Mouse (Mus musculus) megakaryocyte-erythroid progenitor cell, adult 5-6 weeks (primary cell): ENCODE measurements around the gene Nek10. TPM values are rescaled to one million over a fixed set of nuclear protein-coding genes. Genes with fewer than 3 reads are reported as not detected.
A peak's percentile ranks its signal among the peaks of the same experiment; 100 is the strongest.

Experiments
- ATAC-seq: replicated peaks from 2 replicates; pipeline ENCODE4 v1.8.0; 2016; ENCODE audit warnings: mild to moderate bottlenecking, inconsistent platforms; ENCODE audit not compliant: severe bottlenecking, poor library complexity, low FRiP score, low TSS enrichment
- total RNA-seq, 2 experiments: library from RNA; stranded (forward) in 1 of 2; stranded (reverse) in 1 of 2; fragments of 200-1000, 215-1000 nt in 1 of 2; fragments of >200 nt in 1 of 2; fragmentation: Nextera tagmentation in 1 of 2; gene quantifications; 2 replicates each; pipeline ENCODE4 v1.2.3; 2014 to 2017

Gene Nek10
- total RNA-seq, 2 experiments from 2014 or later, result 0.04 TPM; not detected in 1

DNA sequence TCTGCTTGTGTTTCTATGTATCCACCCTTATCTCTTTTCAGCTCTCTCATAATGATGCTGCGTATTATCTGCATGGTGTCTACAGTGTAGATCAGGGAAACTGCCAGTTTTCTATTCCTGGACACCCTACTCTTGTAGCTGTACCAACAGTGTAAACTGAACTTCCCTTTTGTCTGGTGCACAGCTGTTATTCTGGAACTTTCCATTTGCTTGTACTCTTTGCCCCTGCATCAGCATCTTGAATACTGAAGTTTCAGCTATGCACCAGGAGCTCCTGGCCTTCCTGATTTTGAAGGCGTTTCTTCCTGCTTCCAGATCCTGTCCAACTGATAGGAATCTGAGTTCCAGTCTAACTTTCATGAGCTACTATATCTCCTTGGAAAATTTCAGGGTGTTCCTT, 66.0 kb downstream of the Nek10 start:
- no peak for ATAC-seq

DNA sequence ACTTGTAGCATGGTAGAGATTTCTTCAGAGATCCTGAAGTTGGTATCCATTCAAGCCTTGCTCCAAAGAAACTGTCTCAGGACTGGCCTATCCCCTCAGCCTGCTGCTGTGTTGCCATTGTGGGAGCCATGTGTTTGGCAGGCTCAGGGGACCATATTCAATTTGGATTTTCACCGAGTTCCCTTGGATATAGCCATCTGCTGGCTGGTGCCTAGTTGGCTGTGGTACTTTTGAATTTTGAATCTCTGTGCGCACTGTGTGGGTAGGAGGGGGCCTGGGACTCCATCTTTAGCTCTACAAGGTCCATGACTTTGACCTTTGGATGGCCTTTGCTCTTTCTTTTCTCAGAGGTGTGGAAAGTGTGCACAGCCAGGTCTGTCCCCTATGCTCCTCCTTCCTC, 66.8 kb downstream of the Nek10 start:
- ATAC-seq, result no peak

DNA sequence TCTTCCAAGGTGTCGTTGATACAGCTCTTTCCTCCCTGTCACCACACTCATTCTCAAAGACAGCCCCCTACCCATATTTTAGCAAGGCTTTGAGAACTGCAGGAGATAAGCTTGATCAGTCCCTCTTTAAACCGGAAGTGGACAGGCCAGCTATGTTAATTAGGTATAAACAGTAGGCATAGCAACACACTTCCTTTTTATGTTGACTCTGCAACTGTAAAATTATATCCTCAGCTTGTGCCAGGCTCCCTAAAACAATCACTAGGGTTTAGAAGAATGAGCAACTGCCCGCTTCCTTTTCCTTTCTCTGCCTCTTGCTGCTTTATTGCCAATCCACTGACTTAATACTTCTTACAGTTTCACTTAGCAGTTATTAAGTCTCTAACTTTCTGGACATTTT, 67.2 kb downstream of the Nek10 start:
- ATAC-seq, result no peak

DNA sequence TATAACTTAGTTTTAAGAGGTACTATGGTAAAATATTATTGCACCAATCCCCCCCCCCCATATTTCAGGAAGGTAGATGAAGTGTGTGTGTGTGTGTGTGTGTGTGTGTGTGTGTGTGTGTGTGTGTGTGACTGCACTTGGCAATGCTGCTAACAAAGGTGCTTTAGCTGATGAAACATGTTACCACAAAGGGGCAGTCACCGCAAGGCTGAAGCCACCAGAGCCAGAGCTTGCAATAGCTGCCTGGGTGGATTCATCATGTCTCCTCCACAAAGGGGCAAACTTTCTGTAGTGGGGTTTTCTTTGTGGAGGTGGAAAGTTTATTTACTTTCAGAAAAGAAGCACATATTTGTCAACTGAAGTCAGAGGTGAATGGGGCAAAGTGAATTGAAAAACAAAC, 67.9 kb downstream of the Nek10 start:
- ATAC-seq, result no peak

DNA sequence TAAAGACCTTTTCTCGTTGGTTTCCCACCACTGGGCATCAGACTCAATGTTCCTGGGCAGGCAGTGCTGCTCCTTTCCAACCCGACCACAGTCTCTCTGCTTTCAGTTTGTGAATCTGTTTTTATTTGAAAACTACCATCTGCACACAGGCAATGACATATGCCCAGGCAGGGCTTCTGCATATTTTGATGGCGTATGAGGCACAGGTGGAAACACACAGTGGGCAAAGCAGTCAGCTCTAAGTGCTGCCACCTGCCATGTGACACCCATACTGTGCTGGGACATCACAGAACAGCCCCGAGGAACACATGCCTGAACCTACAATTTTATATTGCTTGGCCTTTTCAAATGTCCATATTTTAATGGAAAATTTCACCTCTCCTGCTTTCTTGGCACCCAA, 68.5 kb downstream of the Nek10 start:
- no peak for ATAC-seq

DNA sequence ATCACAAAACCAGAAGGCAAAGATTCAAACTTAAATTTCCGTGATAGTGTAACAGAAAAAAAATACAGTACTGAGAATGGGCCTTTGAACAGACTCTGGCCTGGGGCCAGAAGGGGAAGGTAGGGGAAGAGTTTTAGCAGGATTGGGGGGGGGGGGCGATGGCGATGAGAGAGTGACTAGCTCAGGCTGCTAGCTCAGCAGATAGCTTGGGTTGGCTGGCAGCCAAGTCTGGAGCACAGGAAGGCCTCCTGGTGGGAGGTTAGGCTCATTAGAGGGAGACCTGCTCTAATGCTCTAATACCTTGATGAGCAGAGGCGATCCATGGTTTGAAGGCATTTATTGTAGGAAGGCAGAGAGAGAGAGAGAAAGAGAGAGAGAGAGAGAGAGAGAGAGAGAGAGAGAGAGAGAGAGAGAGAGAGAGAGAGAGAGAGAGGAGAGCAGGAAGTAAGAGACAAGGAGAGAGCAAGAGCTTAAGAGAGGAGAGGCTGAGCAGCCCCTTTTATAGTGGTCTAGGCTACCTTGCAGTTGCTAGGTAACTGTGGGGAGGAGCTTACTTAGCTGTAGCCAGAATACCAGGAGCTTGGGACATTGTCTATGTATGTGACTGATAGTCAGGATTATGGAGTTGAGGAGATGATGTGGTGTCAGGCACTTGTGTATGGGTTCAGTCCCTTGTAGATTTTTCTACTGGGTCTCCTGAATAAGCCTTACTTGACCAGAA, 90.9 kb downstream of the Nek10 start:
- peak; percentile 57; the same call in 1 of the 2 replicates for ATAC-seq

DNA sequence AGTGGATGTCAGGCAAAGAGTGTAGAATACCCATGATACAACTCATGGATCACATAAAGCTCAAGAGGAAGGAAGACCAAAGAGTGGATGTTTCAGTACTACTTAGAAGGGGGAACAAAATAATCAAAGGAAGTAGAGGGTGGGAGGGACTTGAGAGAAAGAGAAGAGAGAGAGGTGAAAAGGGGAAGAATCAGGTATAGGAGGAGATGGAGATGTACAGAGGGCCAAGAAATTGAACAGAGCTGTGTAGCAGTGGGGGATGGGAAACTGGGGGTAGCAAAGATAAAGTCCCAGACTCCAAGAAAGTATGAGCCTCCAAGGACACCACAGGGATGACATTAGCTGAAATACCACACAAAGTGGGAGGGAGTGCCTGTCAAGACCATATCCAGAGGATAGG, 91.6 kb downstream of the Nek10 start:
- ATAC-seq, result no peak

DNA sequence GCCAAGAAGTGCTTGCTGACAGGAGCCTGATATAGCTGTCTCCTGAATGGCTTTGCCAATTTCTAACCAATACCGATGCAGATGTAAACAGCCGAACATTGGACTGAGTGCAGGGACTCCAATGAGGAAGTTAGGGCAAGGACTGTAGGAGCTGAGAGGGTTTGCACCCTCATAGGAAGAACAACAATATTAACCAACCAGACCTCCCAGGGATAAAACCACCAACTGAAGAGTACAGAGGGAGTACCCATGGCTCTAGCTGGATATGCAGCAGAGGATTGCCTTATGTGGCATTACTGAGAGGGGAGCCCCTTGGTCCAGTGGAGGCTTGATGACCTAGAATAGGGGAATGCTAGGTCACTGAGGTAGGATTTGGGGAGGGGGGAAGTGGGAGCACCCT, 92.1 kb downstream of the Nek10 start:
- ATAC-seq, result no peak

DNA sequence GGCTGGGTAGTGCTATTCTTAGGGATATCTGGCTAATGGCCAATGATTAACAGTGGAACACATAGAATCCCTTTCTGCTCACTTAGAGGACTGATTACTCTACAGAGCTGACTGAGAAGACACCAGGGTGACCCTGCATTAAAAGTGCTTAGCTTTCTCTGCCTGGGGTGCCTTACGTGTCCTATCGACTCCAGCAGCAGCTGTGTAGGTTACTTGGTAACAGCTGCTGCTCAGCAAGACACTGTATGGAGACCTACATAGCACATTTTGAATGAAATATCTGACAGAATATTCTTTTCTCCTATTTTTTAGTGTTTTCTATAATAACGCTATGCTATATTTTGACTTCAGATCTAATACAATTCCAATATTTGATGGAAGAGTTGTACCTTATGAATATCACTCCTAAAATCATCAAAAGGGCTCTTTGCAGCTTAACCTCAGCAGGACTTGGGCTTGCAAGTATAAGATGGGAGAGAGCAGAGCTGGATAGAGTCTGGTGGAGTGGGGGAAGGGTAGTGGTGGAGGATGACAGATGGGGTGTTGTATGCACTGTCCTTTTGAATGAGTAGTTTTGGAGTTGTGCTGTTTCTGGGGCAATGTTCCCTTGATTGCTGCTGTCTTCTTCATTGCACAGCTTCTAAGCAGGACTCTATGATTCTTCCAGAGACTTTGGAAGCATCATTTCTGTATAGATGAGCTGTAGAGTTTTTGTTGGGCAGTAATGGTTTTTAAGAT, 93.4 kb downstream of the Nek10 start:
- ATAC-seq, result no peak

DNA sequence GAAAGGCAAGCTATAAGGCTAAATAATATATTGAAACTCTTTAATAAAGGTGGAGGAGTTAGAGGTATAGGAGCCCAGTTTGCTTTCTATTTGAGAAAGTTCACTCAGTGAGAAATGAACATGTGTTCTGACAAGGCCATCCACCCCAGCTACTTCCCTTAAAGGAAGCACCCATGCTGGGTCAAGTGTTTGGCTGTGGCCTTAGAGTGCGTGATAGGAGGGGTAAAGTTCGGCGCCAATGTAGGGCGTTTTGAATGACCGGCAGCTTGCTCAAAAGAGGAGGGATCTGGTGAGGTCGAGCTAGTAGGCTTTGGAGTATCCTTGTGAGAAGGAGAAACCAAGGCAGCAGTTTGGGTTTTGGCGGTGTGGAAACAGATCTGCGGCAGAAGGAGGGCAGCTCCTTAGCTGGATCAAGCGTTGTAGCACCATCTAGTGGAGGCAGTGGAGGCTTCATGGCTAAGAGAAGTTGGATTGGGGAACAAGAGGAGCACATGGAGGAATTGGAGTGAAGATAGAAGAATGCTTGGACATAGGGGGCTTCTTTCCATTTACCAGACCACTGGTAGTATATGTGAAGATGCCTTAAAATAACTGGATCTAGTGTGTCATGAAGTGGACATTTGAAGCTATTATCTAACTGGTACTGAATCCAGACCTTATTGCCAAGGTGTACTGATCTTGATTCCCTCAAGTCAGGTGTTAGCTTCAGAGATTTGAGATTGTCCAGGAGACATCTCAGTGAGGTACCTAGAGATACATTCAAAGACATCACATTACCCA, 101.7 kb downstream of the Nek10 start:
- ATAC-seq, result peak; percentile 100

DNA sequence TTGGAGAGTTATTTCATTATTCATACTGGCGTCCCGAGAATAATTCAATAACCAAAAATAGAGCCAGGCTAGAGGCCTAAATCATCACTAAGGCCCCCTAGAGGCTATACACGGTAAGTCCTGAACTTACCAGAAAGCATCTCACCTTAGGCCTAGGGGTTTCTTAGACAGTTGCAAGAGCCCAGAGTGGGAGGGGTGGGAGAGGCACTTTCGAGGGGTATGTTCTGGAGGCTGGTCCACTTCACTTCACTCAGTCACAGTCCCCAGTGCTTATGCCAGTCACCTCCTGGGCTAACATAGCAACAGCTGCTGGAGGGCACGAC, 102.3 kb downstream of the Nek10 start:
- ATAC-seq, result peak; percentile 88

DNA sequence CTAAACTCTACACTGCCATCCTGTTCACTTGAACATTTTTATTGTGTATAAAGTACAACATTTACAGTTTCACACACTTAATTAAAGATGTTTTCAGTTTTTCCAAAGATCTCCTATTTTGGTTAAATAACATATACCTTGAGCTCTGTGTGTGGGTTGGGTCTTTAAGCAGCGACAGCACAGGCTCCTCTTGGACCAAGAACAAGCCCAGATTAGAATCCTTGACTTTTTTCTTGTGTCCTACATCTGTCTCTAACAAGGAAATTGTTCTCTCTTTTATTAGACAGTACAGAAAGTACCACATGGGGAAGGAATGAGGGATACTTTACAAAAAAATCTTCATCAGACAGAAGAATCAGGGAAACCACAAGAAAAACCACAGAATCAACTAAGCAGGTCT, 122.4 kb downstream of the Nek10 start:
- ATAC-seq, result no peak

DNA sequence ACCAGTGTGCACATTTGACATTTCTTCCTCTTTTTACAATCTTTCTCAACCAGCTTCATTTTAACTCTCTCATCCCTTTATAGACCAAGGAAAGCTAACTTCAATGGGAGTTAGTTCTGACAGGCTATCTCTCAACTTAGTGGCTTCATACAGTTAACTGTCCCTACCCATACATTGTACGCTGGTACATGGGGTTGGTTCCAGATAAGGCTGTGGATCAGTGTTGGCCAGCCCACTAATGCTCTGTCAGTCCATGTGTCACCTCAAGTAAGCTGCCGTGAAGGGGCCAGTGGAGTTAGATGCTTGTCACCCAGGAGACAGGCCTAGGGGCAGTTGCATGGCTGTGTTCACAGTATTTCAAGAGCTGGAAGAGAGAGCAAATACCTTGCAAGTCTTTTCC, 124.3 kb downstream of the Nek10 start:
- ATAC-seq, result peak; percentile 84

DNA sequence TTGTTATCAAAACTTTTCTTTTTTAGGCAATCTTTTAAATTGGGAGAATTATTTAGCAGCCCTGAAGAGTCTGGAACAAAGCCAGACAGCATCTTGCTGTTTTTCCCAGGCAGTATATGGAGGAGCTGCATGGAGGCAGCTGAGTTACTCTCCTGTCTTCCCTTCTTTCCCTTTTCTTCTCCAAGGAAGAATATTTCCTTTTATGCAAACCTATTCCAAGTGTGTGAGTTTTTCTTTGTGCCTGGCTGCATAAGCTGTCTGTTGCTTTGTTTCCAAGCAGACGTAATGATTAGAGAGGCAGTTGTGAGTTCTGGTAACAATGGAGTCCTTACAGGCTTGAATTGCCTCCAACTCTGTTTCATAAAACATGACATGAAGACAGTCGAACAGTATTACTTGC, 131.8 kb downstream of the Nek10 start:
- ATAC-seq, result no peak

DNA sequence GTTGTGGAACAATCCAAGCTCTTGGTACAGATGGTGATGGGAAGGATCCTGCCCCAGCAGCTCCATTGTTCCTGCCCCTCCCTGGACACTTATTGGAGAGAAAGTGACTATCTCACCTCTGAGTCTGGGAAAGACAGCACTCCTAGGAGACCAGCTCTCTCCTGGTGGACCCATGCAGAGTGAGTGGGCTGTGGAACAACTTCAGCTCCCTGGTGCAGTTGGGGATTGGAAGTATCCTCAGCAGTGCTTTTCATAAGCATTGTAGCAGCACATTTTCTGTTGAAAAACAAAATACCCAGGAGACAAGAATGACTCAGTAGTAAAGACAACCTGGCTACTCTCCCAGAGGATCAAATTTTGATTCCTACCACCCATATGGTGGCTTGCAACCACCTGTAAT, 142.7 kb downstream of the Nek10 start:
- ATAC-seq, result no peak

DNA sequence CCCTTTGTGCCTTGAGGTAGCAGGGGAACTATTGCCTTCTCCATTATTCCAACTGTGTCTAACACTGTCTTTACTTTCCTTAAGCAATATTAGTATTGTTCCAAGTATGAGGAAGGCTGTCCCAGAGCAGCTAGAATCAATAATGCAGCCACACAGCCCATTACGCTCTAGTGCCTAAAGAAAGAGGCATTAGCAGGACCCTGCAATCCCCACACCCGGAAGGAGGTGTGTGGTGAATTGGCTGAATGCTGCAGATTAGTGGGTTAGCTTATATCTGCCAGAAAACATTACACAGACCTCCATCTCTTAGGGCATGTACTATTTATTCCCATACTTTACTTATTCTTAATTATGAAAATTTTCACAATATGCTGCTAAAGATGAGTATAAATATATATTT, 145.8 kb downstream of the Nek10 start:
- no peak for ATAC-seq

DNA sequence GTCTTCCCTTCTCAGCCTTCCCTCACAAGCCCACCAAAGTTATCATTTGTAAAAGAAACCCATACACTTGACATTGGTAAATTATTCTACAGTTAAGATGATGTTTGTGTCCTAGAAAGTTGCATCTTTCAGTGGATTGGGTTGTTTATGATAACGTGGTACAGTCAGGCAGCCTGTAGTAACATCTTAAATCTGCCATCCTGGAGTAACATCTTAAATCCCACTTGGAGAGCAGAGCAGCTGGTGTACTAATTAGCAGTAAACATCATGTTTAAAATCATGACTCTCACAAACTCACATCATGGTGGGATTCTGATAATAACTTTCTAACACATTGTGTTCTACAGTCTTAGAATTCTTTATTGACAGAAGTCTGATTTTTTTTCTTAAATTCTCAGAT, 148.6 kb downstream of the Nek10 start:
- ATAC-seq, result no peak

DNA sequence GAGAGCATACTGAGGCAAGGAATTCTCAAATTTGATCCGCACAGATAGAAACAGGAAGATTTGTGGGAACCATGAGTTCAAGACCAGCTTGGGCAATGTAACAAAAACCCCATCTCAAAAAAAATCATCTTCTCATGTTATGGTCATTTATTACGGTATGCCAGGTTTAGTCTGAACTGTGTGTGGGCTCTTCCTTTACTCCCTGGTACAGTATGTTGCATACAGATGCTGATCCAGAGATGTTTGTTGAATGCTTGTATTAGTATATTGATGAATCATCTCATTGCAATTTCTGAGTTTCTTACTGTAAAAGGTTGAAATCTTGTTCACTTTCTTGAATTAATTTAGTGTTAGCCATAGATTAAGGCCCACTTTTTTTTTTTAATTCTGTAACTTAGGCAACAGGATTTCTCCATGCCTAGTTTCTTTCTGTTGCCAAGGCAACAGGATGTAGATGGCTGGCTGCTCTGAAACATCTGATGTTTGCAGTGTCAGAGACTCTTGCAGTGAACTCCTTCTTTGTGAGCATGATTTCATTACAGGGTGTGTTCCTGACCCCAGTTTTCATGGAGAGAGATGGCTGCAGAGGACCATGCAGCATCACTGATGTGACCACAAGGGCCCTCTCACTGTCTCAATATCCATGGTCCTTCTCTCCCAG, 156.7 kb downstream of the Nek10 start:
- ATAC-seq, result no peak

DNA sequence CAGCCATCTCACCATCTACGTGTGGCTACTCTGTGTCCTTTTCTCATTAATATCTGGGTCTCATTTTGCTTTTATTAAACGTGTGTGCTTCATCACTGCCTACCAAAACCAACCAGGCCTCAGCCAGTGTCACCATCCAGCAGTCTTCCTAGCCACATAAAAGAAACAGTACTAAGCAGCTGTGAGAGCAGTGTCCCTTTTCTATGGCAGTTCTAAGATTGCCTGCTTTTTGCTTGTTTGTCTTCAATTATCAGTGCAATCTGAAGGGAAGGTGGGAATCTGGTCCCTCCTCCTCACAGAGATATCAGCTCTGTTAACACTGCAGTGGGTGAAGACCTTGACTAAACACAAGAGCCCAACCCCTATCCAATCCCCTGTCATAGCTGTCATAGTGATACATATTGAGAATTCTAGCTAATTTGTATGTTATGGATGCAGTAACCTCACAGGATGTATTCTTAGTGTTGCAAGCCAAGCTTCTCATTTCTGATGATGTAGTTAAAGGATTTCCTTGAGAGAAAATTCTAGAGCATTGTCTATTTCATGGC, 157.3 kb downstream of the Nek10 start:
- no peak for ATAC-seq

DNA sequence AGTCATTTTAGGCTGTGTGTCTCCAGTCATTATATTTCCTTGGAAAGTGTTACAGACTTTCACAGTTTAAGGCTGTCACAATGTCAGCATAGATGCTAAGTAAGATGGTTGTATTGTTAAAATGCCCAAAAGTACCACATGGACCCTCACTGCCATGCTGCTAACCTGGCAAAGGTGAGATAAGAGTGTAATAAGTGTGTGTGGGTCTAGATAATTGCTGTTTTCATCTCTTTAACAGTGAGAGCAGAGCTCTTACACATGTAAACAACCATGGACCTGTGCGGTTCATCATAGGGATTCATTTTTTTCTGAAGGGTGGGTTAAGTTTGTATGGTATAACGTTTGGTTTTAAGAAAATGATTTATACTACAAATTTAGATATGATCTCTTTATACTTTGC, 167.4 kb downstream of the Nek10 start:
- ATAC-seq, result peak; percentile 92
